Mouse (Mus musculus): ENCODE data around the gene Hpcal4. TPM values are rescaled to one million over a fixed set of nuclear protein-coding genes. Genes with fewer than 3 reads are reported as not detected.

The Hpcal4 gene
- not detected for polyA plus RNA-seq (2014; fragmentation: Illumina TruSeq; extraction: RNeasy Lipid Tissue Mini Kit (QIAGEN cat#74804); ENCODE audit: low read depth, low replicate concordance)

DNA sequence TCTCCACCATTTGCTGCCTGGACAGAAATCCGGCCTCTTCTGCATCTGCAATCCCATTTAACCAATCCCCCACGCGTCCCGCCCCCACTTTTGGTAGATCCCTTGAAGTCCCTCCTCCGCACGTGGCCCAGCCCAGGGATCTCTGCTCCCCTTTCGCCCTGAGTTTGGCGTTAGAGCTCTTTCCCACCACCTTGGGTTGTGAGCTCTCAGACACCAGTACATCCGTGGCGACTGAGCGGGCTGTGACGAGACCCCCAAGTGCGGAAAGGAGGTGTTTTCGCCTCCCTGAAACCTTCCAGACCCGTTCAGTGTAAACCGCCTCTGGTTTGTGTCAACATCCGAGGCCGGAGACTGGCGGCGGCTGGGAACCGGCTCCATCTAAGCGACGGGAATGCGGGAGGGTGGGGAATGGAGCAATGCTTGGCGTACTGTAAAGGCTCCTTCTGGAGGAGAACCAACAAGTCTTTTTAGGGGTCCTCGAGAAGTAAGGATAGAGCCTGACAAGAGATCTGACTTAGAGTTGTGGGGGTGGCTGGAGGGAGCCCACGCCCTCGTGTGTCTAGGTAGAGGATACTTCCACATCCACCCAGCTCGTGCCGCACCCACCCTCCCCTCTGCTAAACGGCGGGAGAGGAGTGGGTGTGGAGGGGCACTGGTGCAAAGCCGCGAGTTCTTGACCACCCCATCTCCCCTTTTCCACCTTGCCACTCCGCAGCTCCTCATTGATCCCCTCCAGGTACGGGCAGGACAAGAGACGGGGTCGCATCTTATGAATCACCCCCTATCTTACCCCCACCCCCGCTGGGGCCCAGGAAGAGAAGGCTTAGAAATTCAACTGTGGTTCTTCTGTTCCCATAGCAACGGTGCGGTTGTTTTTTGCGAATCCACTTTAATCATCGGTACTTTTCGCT is at the start of gene Hpcal4:
Gene Hpcal4 (plus strand): TSS at position 900 of the 911 bp plus-strand sequence.

DNA sequence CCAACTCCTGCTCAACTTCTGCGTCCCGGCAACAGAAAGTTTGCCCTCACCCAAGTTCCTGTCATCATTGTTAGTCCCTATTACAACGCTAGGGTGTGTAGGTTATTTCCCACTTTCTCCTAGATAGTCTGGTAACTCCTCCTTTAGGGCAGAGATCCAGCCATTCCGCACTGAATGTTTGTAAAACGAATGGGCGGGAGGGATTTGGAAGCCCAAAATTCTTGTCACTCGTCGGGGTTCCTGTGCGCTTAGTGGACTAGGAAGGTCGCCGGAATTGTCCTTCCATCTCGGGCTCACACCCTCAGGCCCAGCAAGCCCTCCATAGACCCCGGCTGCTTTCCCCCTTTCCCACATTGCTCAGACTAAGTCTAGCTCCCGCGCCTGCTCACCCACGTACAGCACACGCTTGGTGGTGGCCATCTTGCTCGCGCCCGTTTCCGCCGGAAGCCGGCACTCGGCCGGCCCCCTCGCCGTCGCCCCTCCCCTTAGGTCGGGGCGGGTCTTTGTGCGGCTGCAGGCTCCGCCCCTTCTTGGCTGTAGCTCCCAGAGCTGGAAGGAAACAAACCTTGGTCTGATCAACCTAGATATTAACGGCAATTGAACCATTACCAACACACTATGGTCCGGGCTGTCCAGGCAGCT is 43.4 kb upstream of the Hpcal4 start, which contains the start of gene Ppie:
Gene Ppie (minus strand): TSS at position 439 of the 642 bp plus-strand sequence.

DNA sequence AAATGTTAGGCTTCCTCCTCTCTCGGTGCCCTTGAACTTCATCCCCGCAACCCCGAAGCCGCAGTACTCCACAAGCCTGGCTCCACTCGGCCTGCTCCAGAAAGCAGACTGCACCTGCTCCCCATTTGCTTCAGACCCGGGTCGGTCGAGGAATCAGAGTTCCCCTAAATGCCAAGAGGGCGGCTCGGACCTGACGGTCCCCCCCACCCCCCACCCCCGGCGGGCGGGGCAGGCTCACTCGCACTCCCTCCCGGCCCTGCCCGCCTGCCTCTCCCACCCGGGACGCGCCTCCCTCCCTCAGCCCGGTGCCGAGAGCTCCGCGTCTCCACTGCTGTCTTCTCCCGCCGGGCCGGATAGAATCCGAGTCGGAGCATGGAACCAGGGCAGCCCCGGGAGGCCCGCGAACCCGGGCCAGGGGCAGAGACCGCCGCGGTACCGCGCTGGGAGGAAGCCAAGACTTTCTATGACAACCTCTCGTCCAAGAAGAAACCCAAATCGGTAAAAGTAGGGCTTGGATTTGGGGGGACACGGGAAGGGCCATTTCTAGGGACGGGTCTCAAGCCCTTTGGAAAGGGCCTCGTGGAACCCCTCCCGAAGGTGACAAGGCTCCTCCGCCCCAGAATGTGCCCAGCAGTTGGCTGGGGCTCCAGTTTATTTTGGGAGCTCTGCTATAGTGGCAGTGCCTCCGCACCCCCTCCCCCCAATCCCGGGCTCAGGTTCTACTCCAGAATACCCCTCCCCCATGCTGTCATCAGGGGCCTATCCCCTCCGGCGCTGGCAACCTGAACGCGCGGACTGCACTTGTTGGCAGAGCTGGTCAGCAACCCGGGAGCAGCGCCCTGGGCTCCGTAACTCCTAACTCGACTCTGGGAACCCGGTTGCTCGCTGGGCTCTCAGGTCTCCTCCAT is 18.4 kb downstream of the Hpcal4 start, which contains the start of gene Nt5c1a:
Gene Nt5c1a (plus strand): TSS at position 319 of the 908 bp plus-strand sequence.

DNA sequence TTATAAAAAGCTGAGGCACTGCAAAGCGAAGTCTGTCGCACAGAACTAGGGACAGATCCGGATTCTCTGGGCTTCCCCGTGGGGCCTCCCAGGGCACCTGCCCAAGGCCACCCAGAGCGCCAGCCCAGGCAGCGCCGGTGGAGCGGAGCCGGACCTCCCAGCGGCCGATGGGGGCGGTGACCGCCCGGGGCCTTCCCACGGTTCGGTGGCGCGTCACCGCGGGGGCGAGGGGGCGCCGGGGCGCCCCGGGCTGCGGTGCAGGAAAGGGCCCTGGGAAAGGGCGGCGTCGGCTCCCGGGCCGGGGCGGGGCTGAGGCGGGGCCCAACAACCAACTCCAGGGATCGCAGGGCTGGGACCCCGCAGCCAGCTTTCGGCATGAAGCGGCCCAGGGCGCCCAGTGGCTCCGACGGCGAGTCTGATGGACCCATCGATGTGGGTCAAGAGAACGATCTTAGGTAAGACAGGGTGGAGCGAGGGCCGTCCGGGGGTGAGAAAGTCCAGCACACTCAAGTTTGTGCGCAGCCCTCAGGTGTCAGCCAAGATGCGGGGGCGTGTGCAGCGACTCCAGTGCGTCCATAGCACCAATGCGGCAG is 50.6 kb downstream of the Hpcal4 start, which contains the start of gene Heyl:
Gene Heyl (plus strand): TSS at position 65 of the 593 bp plus-strand sequence.

Other genes with a start within 250 kb of the Hpcal4 start
- gene Mfsd2a, start 222.0 kb upstream of the Hpcal4 start, polyA plus RNA-seq (2014; fragmentation: Illumina TruSeq; extraction: RNeasy Lipid Tissue Mini Kit (QIAGEN cat#74804); ENCODE audit: low read depth, low replicate concordance): 6.0 TPM
- gene Mycl, start 187.6 kb upstream of the Hpcal4 start, polyA plus RNA-seq (2014; fragmentation: Illumina TruSeq; extraction: RNeasy Lipid Tissue Mini Kit (QIAGEN cat#74804); ENCODE audit: low read depth, low replicate concordance): 1.5 TPM
- 13.7 TPM for gene Trit1, start 166.6 kb upstream of the Hpcal4 start, polyA plus RNA-seq (2014; fragmentation: Illumina TruSeq; extraction: RNeasy Lipid Tissue Mini Kit (QIAGEN cat#74804); ENCODE audit: low read depth, low replicate concordance)
- gene Bmp8b, start 78.1 kb upstream of the Hpcal4 start, polyA plus RNA-seq (2014; fragmentation: Illumina TruSeq; extraction: RNeasy Lipid Tissue Mini Kit (QIAGEN cat#74804); ENCODE audit: low read depth, low replicate concordance): not detected
- gene Oxct2b, start 67.0 kb upstream of the Hpcal4 start, polyA plus RNA-seq (2014; fragmentation: Illumina TruSeq; extraction: RNeasy Lipid Tissue Mini Kit (QIAGEN cat#74804); ENCODE audit: low read depth, low replicate concordance): not detected
- 9.0 TPM for gene Ppie, start 43.3 kb upstream of the Hpcal4 start, polyA plus RNA-seq (2014; fragmentation: Illumina TruSeq; extraction: RNeasy Lipid Tissue Mini Kit (QIAGEN cat#74804); ENCODE audit: low read depth, low replicate concordance)
- gene Nt5c1a, start 18.3 kb downstream of the Hpcal4 start, polyA plus RNA-seq (2014; fragmentation: Illumina TruSeq; extraction: RNeasy Lipid Tissue Mini Kit (QIAGEN cat#74804); ENCODE audit: low read depth, low replicate concordance): not detected
- gene Heyl, start 50.3 kb downstream of the Hpcal4 start, polyA plus RNA-seq (2014; fragmentation: Illumina TruSeq; extraction: RNeasy Lipid Tissue Mini Kit (QIAGEN cat#74804); ENCODE audit: low read depth, low replicate concordance): 0.24 TPM
- 12.5 TPM for gene Pabpc4, start 79.1 kb downstream of the Hpcal4 start, polyA plus RNA-seq (2014; fragmentation: Illumina TruSeq; extraction: RNeasy Lipid Tissue Mini Kit (QIAGEN cat#74804); ENCODE audit: low read depth, low replicate concordance)
- not detected for gene Oxct2a, start 140.4 kb downstream of the Hpcal4 start, polyA plus RNA-seq (2014; fragmentation: Illumina TruSeq; extraction: RNeasy Lipid Tissue Mini Kit (QIAGEN cat#74804); ENCODE audit: low read depth, low replicate concordance)
- not detected for gene Bmp8a, start 160.0 kb downstream of the Hpcal4 start, polyA plus RNA-seq (2014; fragmentation: Illumina TruSeq; extraction: RNeasy Lipid Tissue Mini Kit (QIAGEN cat#74804); ENCODE audit: low read depth, low replicate concordance)

Data from liver, adult 10 weeks (tissue).